Mouse (Mus musculus) lung, adult 10 weeks (tissue): Measurements from ENCODE around the gene Snu13. TPM values are rescaled to one million over a fixed set of nuclear protein-coding genes. Genes with fewer than 3 reads are reported as not detected.

ENCODE experiments used
- polyA plus RNA-seq: library from polyadenylated mRNA; stranded (reverse); fragments of 350-450 nt; fragmentation: Illumina TruSeq; extraction: RNeasy Lipid Tissue Mini Kit (QIAGEN cat#74804); gene quantifications from one replicate; pipeline ENCODE4 v1.2.3, GENCODE M21; 2014; ENCODE audit warnings: low read depth, low replicate concordance; ENCODE audit not compliant: insufficient read depth

Gene Snu13
- polyA plus RNA-seq: 153 TPM

DNA sequence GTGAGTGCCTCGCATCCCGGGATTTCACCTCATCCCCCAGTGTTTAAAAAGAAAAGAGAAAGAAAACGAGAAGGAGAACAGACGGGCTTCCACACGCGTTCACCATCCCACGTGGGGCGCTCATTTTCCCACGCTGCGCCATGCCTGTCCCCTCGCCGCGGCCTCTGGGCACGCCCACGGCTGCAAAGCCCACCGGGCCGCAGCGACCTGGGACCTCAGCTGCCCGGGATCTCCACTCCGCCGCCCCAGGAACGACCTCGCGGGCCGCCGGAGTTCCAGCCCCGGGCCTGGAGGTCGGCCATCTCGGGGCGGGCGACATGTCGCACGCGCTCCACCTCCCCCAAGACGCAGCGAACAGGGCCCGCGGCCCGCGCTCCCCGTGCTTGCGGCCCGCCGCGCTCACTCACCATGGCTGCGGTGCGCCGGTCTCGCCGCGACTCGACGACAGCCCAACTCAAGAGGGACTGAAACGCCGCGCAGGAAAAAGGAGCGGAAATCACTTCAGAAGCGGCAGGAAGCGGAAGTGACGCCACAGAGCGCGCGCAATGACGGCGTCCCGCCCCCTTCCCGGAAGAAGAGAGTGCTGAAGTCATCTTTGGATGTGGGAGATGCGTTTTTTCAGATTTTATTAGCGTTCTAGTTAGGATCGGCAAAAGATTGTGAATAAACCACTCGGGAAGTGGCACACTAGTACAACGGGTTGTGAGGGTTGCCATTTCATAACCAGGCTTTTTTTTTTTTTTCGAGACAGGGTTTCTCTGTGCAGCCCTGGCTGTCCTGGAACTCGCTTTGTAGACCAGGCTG lies at the start of gene Snu13:
Gene Snu13, minus strand, starts transcription at position 519 of the 804 bp plus-strand sequence.

GRCm38 (mm10) chr15:82069898-82070297 lies 22.5 kb upstream of the Snu13 start, which contains the start of gene Mei1:
Mei1 (plus strand) TSS chr15:82069996.

DNA sequence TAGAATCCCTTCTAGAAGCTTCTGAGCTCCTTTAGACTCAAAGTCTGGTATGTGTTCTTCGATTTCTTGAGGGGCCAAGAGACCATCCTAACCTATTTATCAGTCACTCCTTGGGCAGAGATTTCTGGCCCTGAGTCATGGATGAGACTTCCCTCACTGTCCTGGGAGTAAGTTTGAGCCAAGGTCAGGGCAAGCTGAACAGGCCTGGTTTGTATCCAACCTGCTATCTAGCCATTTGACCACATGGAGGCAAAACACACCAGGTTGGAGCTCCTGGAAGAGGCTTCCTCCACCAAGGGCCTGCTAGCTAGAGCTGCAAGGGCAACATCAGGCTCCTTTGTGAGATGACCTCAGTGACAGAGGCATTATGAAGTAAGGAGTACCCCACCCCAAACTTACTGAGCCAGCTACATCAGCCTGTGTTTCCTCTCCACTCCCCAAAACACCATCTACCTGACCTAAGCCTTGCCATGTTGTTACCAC lies 11.4 kb upstream of the Snu13 start, which contains the start of gene 4930407I10Rik:
Gene 4930407I10Rik, plus strand, starts transcription at position 433 of the 483 bp plus-strand sequence.

GRCm38 (mm10) chr15:82033762-82034161 lies 13.6 kb downstream of the Snu13 start, which contains the start of gene Desi1:
Desi1 (minus strand) TSS chr15:82033862.

Other genes starting within 250 kb of the Snu13 start
- gene Tef, start 245.2 kb downstream of the Snu13 start, polyA plus RNA-seq: 35.0 TPM
- 12.8 TPM for gene Tob2, start 188.8 kb downstream of the Snu13 start, polyA plus RNA-seq
- gene Phf5a, start 175.7 kb downstream of the Snu13 start, polyA plus RNA-seq: 55.8 TPM
- gene Aco2, start 175.3 kb downstream of the Snu13 start, polyA plus RNA-seq: 86.1 TPM
- gene Polr3h, start 121.4 kb downstream of the Snu13 start, polyA plus RNA-seq: 10.8 TPM
- gene Csdc2, start 110.8 kb downstream of the Snu13 start, polyA plus RNA-seq: 3.1 TPM
- 27.0 TPM for gene Pmm1, start 86.7 kb downstream of the Snu13 start, polyA plus RNA-seq
- not detected for gene 1700029P11Rik, start 67.1 kb downstream of the Snu13 start, polyA plus RNA-seq
- 16.5 TPM for gene Xrcc6, start 59.8 kb downstream of the Snu13 start, polyA plus RNA-seq
- 16.9 TPM for gene Desi1, start 13.7 kb downstream of the Snu13 start, polyA plus RNA-seq
- gene 4930407I10Rik, start 11.6 kb upstream of the Snu13 start, polyA plus RNA-seq: not detected
- not detected for gene Mei1, start 22.4 kb upstream of the Snu13 start, polyA plus RNA-seq
- 10.0 TPM for gene Ccdc134, start 80.3 kb upstream of the Snu13 start, polyA plus RNA-seq
- 45.6 TPM for gene Srebf2, start 99.6 kb upstream of the Snu13 start, polyA plus RNA-seq
- not detected for gene Shisa8, start 165.2 kb upstream of the Snu13 start, polyA plus RNA-seq
- 5.0 TPM for gene Tnfrsf13c, start 176.8 kb upstream of the Snu13 start, polyA plus RNA-seq
- gene Cenpm, start 197.2 kb upstream of the Snu13 start, polyA plus RNA-seq: not detected
- not detected for gene 1500009C09Rik, start 204.8 kb upstream of the Snu13 start, polyA plus RNA-seq
- gene Sept3, start 227.3 kb upstream of the Snu13 start, polyA plus RNA-seq: 0.72 TPM